Mouse (Mus musculus) lung, postnatal 0 days (tissue): Measurements from ENCODE around the gene Ctnnal1.

Source experiments
- CTCF ChIP-seq: IDR thresholded peaks from 2 replicates; pipeline ENCODE4 v1.5.1; 2016; ENCODE audit warnings: antibody characterized with exemption, mild to moderate bottlenecking
- EP300 ChIP-seq: IDR thresholded peaks from 2 replicates; pipeline ENCODE4 v1.6.1; 2016; ENCODE audit warnings: antibody characterized with exemption, mild to moderate bottlenecking, control low read depth

- TF ChIP-seq CTCF (no peak), EP300 (no peak)
Measured at GRCm38 (mm10) chr4:56909568-56909967, 44.6 kb upstream of the Ctnnal1 start.
